Mouse (Mus musculus) liver, adult 2 months (tissue): ENCODE data around the gene Sh3rf1.

Experiments used
- CTCF ChIP-seq: fragments of 200-500 bp; IDR thresholded peaks from 2 replicates; pipeline ENCODE4 v1.5.1; 2011; ENCODE audit warnings: low read depth, low read length, control low read depth
- POLR2A ChIP-seq: fragments of 200-500 bp; IDR thresholded peaks from 2 replicates; pipeline ENCODE4 v1.6.1; 2011; ENCODE audit warnings: low read length, control low read depth; ENCODE audit not compliant: insufficient read depth; ENCODE audit errors: extremely low read depth

- TF ChIP-seq CTCF (no peak), POLR2A (no peak)
These were observed 30.5 kb downstream of the Sh3rf1 start for GRCm38 (mm10) chr8:61254196-61254595.
